8 mouse cellular contexts compared by ENCODE assay signal in the genomic region with DNA sequence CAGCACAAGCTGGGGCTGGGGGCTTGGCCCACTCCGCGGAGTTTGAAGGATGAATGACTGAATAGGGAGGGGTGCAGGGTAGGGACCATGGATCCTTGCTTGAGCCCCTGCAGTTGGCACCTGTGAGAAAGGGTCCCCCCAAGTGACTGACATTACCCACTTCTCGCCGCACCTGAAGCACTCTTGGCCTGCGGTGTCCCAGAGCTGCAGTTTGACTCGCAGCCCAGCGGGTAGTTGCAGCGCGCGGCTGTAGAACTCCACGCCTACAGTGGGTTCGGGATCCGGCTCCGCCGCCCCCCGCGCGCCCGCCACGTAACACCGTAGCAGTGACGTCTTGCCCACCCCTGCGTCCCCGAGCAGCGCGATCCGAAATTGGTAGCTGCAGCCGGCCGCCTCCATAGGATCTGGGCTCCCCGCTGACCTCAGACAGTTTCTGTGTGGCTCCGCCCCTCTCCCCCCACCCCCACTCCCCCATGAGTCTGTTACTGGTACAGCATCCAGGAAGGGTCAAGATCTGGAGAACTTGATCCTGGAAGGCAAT. TPM values are rescaled to one million over a fixed set of nuclear protein-coding genes. Genes with fewer than 3 reads are reported as not detected.
DNase-seq lines count a peak whose midpoint lies in the region; ATAC-seq and TF ChIP-seq lines count a peak whose summit lies in the region.

A gene (minus strand): TSS at position 447 of the 541 bp plus-strand sequence.

- no peaks in the 10 kb centered on the region for H3K27me3 ChIP-seq in forebrain, embryonic 12.5 days
- no peaks in the 10 kb centered on the region for H3K27me3 ChIP-seq in heart, embryonic 15.5 days
- H3K27me3 ChIP-seq in liver, postnatal 0 days (ENCODE audit: insufficient read depth, low read length): no peaks in the 10 kb centered on the region
- H3K27me3 ChIP-seq in neural tube, embryonic 12.5 days (replicated peaks): no peaks in the 10 kb centered on the region

- no peak within 1 kb of the TSS for H3K27ac ChIP-seq in forebrain, embryonic 12.5 days
- peak within 1 kb of the TSS; percentile 55 for H3K27ac ChIP-seq in heart, embryonic 15.5 days
- H3K27ac ChIP-seq in liver, postnatal 0 days (ENCODE audit: low read depth): no peak within 1 kb of the TSS
- H3K27ac ChIP-seq in neural tube, embryonic 12.5 days: no peak within 1 kb of the TSS

- no peak for ATAC-seq in forebrain, embryonic 12.5 days (ENCODE audit: low FRiP score)
- ATAC-seq in heart, embryonic 15.5 days (replicated peaks; ENCODE audit: insufficient number of reproducible peaks, insufficient read depth, low FRiP score, low read depth): peak; percentile 74
- ATAC-seq in liver, postnatal 0 days: peak; percentile 80
- ATAC-seq in neural tube, embryonic 12.5 days (ENCODE audit: low FRiP score, low read depth): peak; percentile 61; the same call in 1 of the 2 replicates

- 3% methylated on average over 30 of the region's 31 CpGs for WGBS in forebrain, embryonic 12.5 days
- under 1% methylated on average over 31 of the region's 31 CpGs for WGBS in heart, embryonic 15.5 days
- 2% methylated on average over 31 of the region's 31 CpGs for WGBS in liver, postnatal 0 days (ENCODE audit: insufficient replicate concordance)
- 2% methylated on average over 31 of the region's 31 CpGs for WGBS in neural tube, embryonic 12.5 days

- H3K4me2 ChIP-seq in forebrain, embryonic 12.5 days: peak within 1 kb of the TSS; percentile 64
- H3K4me2 ChIP-seq in heart, embryonic 15.5 days: peak within 1 kb of the TSS; percentile 70
- H3K4me2 ChIP-seq in liver, postnatal 0 days (ENCODE audit: low read depth, low read length): peak within 1 kb of the TSS; percentile 87
- H3K4me2 ChIP-seq in neural tube, embryonic 12.5 days (replicated peaks): peak within 1 kb of the TSS; percentile 75

- no peaks in the 10 kb centered on the region for H3K9me3 ChIP-seq in forebrain, embryonic 12.5 days
- H3K9me3 ChIP-seq in heart, embryonic 15.5 days (replicated peaks): no peaks in the 10 kb centered on the region
- H3K9me3 ChIP-seq in liver, postnatal 0 days (ENCODE audit: low read length): no peaks in the 10 kb centered on the region
- H3K9me3 ChIP-seq in neural tube, embryonic 12.5 days: no peaks in the 10 kb centered on the region

- H3K4me1 ChIP-seq in forebrain, embryonic 12.5 days: peaks cover 8% of the 10 kb centered on the region
- peaks cover 13% of the 10 kb centered on the region for H3K4me1 ChIP-seq in heart, embryonic 15.5 days (replicated peaks)
- peaks cover 7% of the 10 kb centered on the region; the same call in 1 of the 2 replicates for H3K4me1 ChIP-seq in liver, postnatal 0 days (ENCODE audit: insufficient read depth)
- H3K4me1 ChIP-seq in neural tube, embryonic 12.5 days: peaks cover 5% of the 10 kb centered on the region

- peak within 1 kb of the TSS; percentile 53 for H3K9ac ChIP-seq in forebrain, embryonic 12.5 days
- H3K9ac ChIP-seq in heart, embryonic 15.5 days: peak within 1 kb of the TSS; percentile 65
- peak within 1 kb of the TSS; percentile 61 for H3K9ac ChIP-seq in liver, postnatal 0 days (replicated peaks)
- peak within 1 kb of the TSS; percentile 49 for H3K9ac ChIP-seq in neural tube, embryonic 12.5 days

- peak; percentile 76 for DNase-seq in CD4-positive helper T cell, adult 2 months (ENCODE audit: low read depth, low spot score)
- peak; percentile 34 to 36 for DNase-seq in adrenal gland, postnatal 4 days (ENCODE audit: low spot score in 2 of 2)
- peak; percentile 71 for DNase-seq in kidney, postnatal 14 days
- peak; percentile 76 for DNase-seq in liver, postnatal 0 days
- DNase-seq in testis, postnatal 10 days (ENCODE audit: low spot score): peak; percentile 71

- H3K4me3 ChIP-seq in forebrain, embryonic 12.5 days (replicated peaks): peak within 1 kb of the TSS; percentile 40
- peak within 1 kb of the TSS; percentile 61 for H3K4me3 ChIP-seq in heart, embryonic 15.5 days
- H3K4me3 ChIP-seq in liver, postnatal 0 days (ENCODE audit: low read depth, low read length): peak within 1 kb of the TSS; percentile 53
- peak within 1 kb of the TSS; percentile 39 for H3K4me3 ChIP-seq in neural tube, embryonic 12.5 days

- H3K36me3 ChIP-seq in forebrain, embryonic 12.5 days (replicated peaks): no peaks in the 10 kb centered on the region
- no peaks in the 10 kb centered on the region for H3K36me3 ChIP-seq in heart, embryonic 15.5 days
- no peaks in the 10 kb centered on the region for H3K36me3 ChIP-seq in liver, postnatal 0 days (replicated peaks; ENCODE audit: insufficient read depth, low read length)
- no peaks in the 10 kb centered on the region for H3K36me3 ChIP-seq in neural tube, embryonic 12.5 days

- peak; percentile 28 for TF ChIP-seq CTCF in liver, postnatal 0 days (IDR thresholded peaks at IDR 0.05; ENCODE audit: low read depth)

- TF ChIP-seq EP300 in liver, postnatal 0 days (IDR thresholded peaks at IDR 0.05; ENCODE audit: low read depth): no peak

RNA-seq across cellular contexts. Expression of the gene that starts here (rescaled TPM):
- total RNA-seq in adrenal gland, postnatal 4 days (2021): 1 to 10 TPM; 4.3 to 6.6 TPM
- polyA plus RNA-seq in forebrain, embryonic 12.5 days (2016; fragmentation: Nextera tagmentation; extraction: Ambion mirVana): 0.78 and 0.82 TPM in 2 replicates
- 1.5 and 2.0 TPM in 2 replicates for polyA plus RNA-seq in heart, embryonic 15.5 days (2015; fragmentation: Nextera tagmentation; extraction: Ambion mirVana)
- 0.30 and 0.73 TPM in 2 replicates for polyA plus RNA-seq in liver, postnatal 0 days (2015; fragmentation: Nextera tagmentation; extraction: Ambion mirVana)
- 1.0 and 1.2 TPM in 2 replicates for polyA plus RNA-seq in neural tube, embryonic 12.5 days (2016; fragmentation: Nextera tagmentation; extraction: Ambion mirVana)

Comparison
In these comparisons a context has a peak if more than half of its experiments do, and no peak if none do; other contexts are left out.
1. Peak in DNase-seq, ATAC-seq, H3K4me3 ChIP-seq, H3K9ac ChIP-seq and H3K4me2 ChIP-seq in liver, postnatal 0 days; RNA of the gene not detected or under 1 TPM.